Mouse (Mus musculus) common myeloid progenitor, adult 5-6 weeks (primary cell): ENCODE data around the gene Ppp1r12b. TPM values are rescaled to one million over a fixed set of nuclear protein-coding genes. Genes with fewer than 3 reads are reported as not detected.
A peak's percentile ranks its signal among the peaks of the same experiment; 100 is the strongest.

Experiments used
- ATAC-seq: replicated peaks from 2 replicates; pipeline ENCODE4 v1.8.0; 2016; ENCODE audit warnings: low read depth, mild to moderate bottlenecking, moderate TSS enrichment, inconsistent platforms; ENCODE audit not compliant: poor library complexity, severe bottlenecking
- total RNA-seq: library from RNA; stranded (forward); fragments of 200-1000, 187-1606 nt; gene quantifications from 2 replicates; pipeline ENCODE4 v1.2.3, GENCODE M21; 2017

Ppp1r12b gene
- total RNA-seq, 1 experiment from 2014 or later = 9.0 TPM

DNA sequence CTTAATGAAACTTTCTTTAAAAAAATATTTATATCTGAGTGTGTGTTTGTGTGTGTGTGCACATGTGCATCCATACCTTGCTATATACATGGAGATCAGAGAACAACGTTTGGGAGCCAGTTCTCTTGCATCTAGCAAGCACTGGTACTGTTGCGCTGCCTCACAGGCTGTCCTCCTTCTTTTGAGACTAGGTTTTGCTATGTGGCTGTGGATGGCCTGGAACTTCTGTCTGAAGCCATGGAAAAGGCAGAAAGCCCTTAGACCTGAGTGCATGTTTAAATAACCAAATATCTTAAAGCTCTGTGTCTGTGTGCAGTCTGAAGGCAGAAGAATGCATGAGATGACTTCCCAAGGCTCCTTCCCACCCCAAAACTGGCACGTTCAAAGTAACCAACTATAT, 182.9 kb downstream of the Ppp1r12b start:
- ATAC-seq = no peak

DNA sequence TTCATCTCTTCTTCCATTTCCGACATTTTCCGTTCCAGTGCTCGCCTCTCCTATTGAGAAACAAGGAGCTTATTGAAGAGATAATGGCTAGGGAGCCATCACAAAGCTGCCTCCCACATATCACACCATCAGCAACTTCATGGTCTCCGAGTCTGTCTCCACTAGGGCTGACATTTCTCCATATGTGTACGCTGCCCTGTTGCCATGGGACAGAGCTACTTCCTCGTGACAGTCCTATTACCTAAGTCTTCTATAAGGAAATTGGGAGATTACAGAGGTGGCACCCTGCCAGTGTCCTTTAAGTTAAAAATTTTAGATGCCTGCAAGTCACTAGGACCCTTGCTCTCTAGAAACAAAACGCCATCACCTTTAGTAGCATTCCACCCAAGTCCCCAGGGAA, 183.7 kb downstream of the Ppp1r12b start:
- ATAC-seq = no peak

DNA sequence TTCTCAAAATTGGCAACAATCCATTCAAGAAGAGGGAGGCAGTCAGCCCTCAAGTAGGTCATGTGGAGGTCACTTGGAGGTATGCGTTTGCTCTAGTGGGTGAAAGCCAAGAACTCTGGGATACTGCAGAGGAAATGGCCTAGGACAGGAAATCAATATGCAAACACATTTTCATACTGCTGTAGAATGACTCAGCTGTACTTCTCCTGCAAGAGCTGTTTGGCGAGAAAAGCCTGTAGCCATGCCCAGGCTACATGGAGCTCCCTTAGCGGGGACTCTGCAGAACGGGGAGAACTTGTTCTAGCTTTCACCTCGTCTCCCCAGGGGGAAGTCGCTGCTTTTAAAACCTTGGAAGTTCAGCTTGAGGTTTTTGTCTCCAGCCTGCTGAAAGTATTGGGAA, 184.4 kb downstream of the Ppp1r12b start:
- peak; percentile 50 for ATAC-seq

- ATAC-seq = peak; percentile 76
Measured at GRCm38 (mm10) chr1:134770312-134770711, 185.4 kb downstream of the Ppp1r12b start.

DNA sequence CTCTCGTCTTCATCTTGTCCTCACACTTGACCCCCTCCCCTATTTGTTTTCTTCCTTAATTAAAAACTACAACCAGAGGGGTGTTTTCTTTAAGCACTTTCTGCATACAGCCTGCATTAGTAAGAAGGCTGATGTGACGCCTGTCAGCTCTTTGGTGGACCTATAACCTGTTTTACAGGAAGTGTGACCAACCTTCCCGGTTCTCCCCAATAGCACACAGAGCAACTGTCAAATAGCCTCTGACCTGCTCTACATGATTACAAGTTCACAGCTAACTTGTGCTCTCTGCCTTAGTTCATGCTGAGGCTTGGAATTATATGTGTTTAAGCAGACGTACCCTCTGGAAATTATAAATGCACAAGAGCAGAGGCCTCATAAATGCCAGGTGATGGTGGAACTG, 189.3 kb downstream of the Ppp1r12b start:
- ATAC-seq = no peak

DNA sequence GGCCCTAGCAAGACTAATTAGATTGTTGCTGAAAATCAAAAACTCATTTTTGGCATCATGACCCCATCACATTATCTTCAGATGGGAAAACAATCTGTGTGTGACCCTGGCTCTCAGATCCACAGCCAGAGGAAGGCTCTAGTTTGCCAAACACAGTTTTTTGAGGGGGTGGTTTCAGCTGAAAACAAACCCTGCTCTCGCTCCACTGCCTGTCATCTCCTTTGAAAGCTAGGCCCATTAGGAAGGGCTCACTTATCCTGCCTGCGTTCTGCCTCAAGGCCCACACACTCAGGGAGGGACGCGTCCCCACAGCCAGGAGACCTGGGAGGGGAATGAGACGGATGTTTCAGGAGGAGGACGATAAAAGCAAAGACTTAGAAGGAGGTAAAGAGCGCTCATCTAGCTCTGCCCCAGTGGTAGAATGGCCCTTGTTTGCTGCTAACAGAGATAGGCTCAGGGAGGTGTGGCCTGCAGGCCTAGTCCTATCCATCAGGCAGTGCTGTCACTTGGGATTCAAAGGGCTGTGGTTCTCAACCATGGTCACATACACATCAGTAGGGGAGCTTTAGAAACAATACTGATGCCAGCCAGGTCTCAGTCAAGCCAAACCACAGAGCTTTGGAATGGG, 190.8 kb downstream of the Ppp1r12b start:
- ATAC-seq = no peak

- ATAC-seq = no peak
Measured at GRCm38 (mm10) chr1:134763776-134764438, 191.8 kb downstream of the Ppp1r12b start.

GRCm38 (mm10) chr1:134763250-134763649, 192.5 kb downstream of the Ppp1r12b start:
- no peak for ATAC-seq

- ATAC-seq = peak; percentile 62
Measured at GRCm38 (mm10) chr1:134761534-134761933, 194.2 kb downstream of the Ppp1r12b start.

- ATAC-seq = no peak
Measured at GRCm38 (mm10) chr1:134760642-134761041, 195.1 kb downstream of the Ppp1r12b start.

- no peak for ATAC-seq
Measured at GRCm38 (mm10) chr1:134759133-134759532, 196.6 kb downstream of the Ppp1r12b start.

DNA sequence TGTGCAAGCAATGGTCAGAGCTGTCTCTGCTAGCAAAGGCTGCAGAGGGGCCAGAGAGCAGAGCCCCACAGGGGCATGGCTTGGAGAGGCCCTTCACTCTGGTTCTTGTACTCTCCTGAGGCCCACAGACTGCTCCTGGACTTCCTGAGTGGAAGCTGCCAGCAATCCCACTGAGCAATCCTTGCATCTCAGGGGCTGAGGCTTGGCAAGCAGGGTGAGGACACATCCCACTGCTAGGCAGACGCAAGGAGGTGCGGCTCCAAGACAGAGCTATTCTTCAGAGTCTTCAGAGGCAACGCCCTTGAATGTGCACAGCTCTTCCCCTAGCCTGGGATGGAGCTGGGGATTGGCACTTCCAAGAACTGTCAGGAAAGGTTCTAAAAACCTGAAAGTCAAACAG, 198.5 kb downstream of the Ppp1r12b start:
- no peak for ATAC-seq

GRCm38 (mm10) chr1:134756190-134756873, 199.4 kb downstream of the Ppp1r12b start:
- ATAC-seq = no peak

DNA sequence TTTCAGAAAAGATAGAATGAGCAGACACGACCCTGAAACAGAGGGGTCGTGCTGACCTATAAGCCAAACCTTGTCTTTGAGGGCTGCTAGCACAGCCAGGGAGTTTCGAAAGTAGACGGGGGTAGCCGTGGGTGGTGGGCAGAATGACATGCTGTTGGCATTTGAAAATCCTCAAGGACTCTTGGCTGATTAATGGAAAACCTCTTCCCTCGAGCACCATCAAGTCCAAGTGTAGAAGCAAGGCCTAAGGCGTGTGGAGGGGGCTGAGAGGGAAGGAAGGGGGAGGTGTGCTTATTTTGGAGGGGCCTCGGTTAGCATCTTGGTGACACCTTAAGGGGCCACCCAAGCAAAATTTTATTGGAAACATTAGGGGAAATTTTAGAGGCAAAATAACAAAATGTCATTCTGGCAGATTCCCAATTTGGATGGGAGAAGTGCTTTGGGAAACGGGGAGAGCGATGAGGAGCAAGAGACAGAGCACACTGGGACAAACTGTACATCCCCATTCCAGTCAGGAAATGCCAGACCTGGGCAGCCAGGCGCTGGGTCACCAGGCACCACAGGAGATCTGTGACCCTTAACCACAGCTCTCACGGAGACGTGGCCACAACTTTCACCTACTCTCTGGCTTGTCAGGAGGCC, 200.1 kb downstream of the Ppp1r12b start:
- no peak for ATAC-seq

DNA sequence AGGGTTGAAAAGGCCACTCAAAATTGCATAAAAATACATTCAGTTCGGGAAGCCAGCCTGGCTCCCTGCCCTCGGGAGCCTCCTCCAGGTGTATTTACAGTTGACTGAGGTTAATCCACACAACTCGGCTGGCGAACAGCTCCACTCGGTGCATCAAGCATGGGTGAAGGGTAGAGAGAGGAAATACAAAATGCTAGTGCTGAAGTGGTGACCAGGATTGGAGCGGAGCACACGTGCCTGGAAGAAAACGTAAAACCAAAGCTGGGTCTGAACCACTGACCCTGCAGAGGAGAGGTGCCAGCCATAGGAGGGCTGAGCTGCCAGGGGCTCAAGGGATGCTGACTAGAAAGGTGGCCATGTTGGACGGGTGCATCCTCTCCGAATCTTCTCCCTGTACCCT, 200.9 kb downstream of the Ppp1r12b start:
- no peak for ATAC-seq

- no peak for ATAC-seq
Measured at GRCm38 (mm10) chr1:134753751-134754630, 201.8 kb downstream of the Ppp1r12b start.

DNA sequence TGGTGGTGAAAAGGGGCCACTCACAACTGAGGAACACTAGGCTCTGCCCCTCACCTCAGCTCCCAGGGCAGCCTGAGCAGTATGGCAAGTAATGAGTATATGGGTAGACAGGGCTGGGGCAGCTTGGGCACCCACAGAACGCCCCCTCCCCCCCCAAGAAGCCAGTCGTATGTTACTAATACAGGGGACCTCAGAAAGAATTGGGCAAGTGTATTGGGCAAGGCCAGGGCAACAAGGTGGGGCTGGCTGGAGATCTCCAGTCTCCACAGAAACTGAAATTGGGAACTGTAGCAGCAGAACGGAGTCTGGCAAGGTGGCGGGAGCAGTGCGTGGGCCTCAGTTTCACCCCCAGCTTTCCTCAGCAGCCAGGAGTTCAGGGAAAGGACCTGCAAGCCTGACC, 203.3 kb downstream of the Ppp1r12b start:
- no peak for ATAC-seq

DNA sequence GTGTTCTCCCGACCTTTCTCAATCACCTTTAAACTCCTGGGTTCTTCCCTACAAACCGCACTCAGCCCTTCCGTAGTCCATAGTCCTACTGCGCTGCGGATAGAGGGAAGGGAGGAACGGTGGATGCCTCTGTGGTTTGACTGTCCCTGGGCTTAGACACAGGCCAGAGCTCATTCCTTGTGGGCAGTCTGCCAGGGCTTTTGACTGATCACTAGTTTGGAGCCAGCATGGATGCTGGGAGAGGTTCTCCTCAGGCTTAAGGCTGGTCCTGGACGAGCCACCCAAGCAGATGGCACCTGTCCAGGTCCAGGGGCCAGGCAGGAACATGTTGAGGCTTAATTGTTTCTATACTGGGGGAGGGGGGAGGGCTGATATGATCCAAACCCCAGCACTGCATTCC, 205.9 kb downstream of the Ppp1r12b start:
- no peak for ATAC-seq

DNA sequence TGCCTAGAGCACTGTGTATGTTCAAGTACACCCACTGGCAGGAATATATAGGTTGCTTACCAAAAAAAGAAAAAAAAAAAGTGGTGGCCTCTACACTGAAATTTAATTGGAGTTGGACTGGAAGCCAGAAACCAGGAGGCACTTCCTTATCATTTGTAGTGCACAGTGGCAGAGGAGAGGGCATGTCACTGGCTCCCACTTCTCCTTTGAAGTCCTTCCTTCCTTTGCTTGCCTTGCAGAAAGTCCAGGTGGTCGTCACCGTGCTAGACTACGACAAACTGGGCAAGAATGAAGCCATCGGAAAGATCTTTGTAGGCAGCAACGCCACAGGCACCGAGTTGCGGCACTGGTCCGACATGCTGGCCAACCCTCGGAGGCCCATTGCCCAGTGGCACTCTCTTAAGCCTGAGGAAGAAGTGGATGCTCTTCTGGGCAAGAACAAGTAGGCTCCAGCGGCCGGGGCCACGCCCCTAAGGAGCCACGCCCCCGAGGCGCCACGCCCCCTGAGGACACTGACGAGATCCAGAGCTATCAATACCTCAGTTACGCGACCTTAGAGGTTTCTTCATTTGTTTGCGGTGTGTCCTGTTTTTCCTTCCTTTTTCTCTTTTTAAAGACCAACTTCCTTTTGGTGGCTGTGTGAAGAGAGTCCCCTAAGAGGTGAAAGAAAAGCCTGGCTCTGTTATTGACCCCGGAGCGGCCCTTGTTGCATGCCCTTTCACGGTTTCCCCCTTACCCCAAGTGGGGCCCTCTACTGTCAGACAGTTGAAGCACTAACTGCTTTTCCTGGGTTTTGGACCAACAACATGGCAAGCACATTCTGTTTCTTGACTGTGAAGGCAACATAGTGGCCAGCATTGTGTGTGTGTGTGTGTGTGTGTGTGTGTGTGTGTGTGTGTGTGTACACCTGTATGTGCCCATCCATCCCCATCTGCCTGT, 208.2 kb downstream of the Ppp1r12b start:
- ATAC-seq = peak; percentile 89
